Mouse (Mus musculus): Measurements from ENCODE around the gene Ap1s3. TPM values are rescaled to one million over a fixed set of nuclear protein-coding genes. Genes with fewer than 3 reads are reported as not detected.
"Not testable (repeated sequence)": the region's sequence is repeated elsewhere in the genome, so short reads cannot be mapped to it uniquely, and the experiment has no call there.

Ap1s3 gene
- polyA plus RNA-seq, 1 experiment from 2014 or later, result 0.11 TPM

- Histone ChIP-seq H3K27ac (ENCODE audit: low read length) (no peak overlapping the region), H3K4me2 (ENCODE audit: low read depth, low read length) (no peak overlapping the region), H3K4me3 (ENCODE audit: low read length) (no peak overlapping the region), H3K4me1 (ENCODE audit: control insufficient read depth, insufficient read depth, low read length) (no peaks in the 10 kb centered on the region), H3K9me3 (replicated peaks; ENCODE audit: control insufficient read depth, low read length) (no peaks in the 10 kb centered on the region), H3K27me3 (ENCODE audit: control insufficient read depth, insufficient read depth, low read length) (no peaks in the 10 kb centered on the region), H3K36me3 (ENCODE audit: control insufficient read depth, insufficient read depth) (no peaks in the 10 kb centered on the region), H3K9ac (ENCODE audit: low read length) (no peak overlapping the region)
- ATAC-seq (replicated peaks; ENCODE audit: extremely low read depth, insufficient read depth, low FRiP score), result no peak
- 57% methylated on average over 5 of the region's 5 CpGs for WGBS
Observed at GRCm38 (mm10) chr1:79629726-79630125, 42.0 kb downstream of the Ap1s3 start.

- H3K27ac ChIP-seq (ENCODE audit: low read length), result no peak overlapping the region
- no peaks in the 10 kb centered on the region for H3K9me3 ChIP-seq (replicated peaks; ENCODE audit: control insufficient read depth, low read length)
- WGBS, result 49% methylated on average over 4 of the region's 4 CpGs
- H3K36me3 ChIP-seq (ENCODE audit: control insufficient read depth, insufficient read depth), result no peaks in the 10 kb centered on the region
- H3K27me3 ChIP-seq (ENCODE audit: control insufficient read depth, insufficient read depth, low read length), result no peaks in the 10 kb centered on the region
- H3K4me2 ChIP-seq (ENCODE audit: low read depth, low read length), result no peak overlapping the region
- H3K9ac ChIP-seq (ENCODE audit: low read length), result no peak overlapping the region
- no peak for ATAC-seq (replicated peaks; ENCODE audit: extremely low read depth, insufficient read depth, low FRiP score)
- no peak overlapping the region for H3K4me3 ChIP-seq (ENCODE audit: low read length)
- no peaks in the 10 kb centered on the region for H3K4me1 ChIP-seq (ENCODE audit: control insufficient read depth, insufficient read depth, low read length)
Observed at GRCm38 (mm10) chr1:79626140-79626539, 45.6 kb downstream of the Ap1s3 start.

DNA sequence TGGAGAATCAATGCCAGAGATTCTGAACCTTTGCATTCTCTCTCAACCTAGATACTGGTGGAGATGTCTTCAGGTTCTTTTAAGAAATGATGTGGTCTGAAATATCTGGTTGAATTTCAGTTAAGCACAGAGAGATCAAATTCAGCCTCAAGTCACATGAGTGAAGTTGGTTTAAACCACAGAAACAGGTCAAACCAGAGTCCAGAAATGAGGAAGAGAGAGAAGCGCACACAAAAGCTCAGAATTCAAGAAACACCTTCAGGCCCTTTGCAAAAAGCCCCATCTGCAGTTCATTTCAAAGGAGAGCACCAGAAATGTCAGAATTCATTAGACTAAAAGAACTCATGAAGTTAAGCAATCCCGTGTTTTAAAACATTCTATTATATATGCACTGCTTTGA, 52.3 kb downstream of the Ap1s3 start:
- Histone ChIP-seq H3K4me3 (ENCODE audit: low read length) (no peak overlapping the region), H3K27me3 (ENCODE audit: control insufficient read depth, insufficient read depth, low read length) (no peaks in the 10 kb centered on the region), H3K9me3 (replicated peaks; ENCODE audit: control insufficient read depth, low read length) (0 out of 2 replicates have a peak, but pooled peaks cover 5% of the 10 kb centered on the region), H3K36me3 (ENCODE audit: control insufficient read depth, insufficient read depth) (peaks cover 5% of the 10 kb centered on the region), H3K4me1 (ENCODE audit: control insufficient read depth, insufficient read depth, low read length) (no peaks in the 10 kb centered on the region), H3K27ac (ENCODE audit: low read length) (no peak overlapping the region), H3K9ac (ENCODE audit: low read length) (no peak overlapping the region), H3K4me2 (ENCODE audit: low read depth, low read length) (no peak overlapping the region)
- WGBS, result 85% methylated on average over 2 of the region's 2 CpGs
- no peak for ATAC-seq (replicated peaks; ENCODE audit: extremely low read depth, insufficient read depth, low FRiP score)

DNA sequence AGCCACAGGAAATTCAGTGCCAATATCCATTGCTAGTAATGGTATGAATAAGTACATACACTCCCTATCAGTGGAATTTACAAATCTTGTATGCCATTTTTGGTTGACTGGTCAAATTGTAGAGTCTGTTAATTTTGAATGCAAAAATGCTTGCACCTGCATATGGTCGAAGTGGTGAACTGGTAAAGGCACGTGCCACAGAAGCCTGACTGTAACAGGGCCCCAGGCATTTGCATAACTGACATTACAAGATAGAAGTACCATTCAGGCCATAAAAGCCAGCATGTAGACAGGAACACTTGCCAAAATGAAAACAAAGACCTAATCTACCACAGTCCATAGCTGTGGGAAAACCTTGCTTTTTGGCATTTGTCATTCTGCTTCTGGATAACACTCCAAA, 55.3 kb downstream of the Ap1s3 start:
- Histone ChIP-seq H3K9me3 (replicated peaks; ENCODE audit: control insufficient read depth, low read length) (0 out of 2 replicates have a peak, but pooled peaks cover 6% of the 10 kb centered on the region), H3K4me3 (ENCODE audit: low read length) (no peak overlapping the region), H3K27me3 (ENCODE audit: control insufficient read depth, insufficient read depth, low read length) (no peaks in the 10 kb centered on the region), H3K9ac (ENCODE audit: low read length) (no peak overlapping the region), H3K27ac (ENCODE audit: low read length) (no peak overlapping the region), H3K4me2 (ENCODE audit: low read depth, low read length) (no peak overlapping the region), H3K36me3 (ENCODE audit: control insufficient read depth, insufficient read depth) (peaks cover 6% of the 10 kb centered on the region), H3K4me1 (ENCODE audit: control insufficient read depth, insufficient read depth, low read length) (no peaks in the 10 kb centered on the region)
- ATAC-seq (replicated peaks; ENCODE audit: extremely low read depth, insufficient read depth, low FRiP score), result no peak
- 75% methylated on average over 2 of the region's 2 CpGs for WGBS

DNA sequence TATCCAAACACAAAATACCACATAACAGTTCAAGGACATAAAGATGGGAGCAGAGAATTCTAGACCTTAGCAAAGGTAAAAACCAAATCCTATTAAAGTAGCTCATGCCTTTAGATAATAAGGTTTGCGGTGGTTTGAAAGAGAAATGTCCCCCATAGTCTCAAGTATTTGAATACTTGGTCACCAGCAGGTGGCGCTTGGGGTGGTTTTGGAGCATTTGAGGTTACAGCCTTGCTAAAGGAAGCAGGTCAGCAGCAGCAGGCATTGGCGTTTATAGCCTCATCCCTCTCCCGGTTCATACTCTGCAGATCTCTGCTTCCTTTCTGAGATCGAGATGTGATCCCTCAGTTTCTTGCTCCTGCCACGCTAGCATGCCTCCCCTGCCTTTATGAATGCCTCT, 57.3 kb downstream of the Ap1s3 start:
- Histone ChIP-seq H3K9me3 (replicated peaks; ENCODE audit: control insufficient read depth, low read length) (0 out of 2 replicates have a peak, but pooled peaks cover 6% of the 10 kb centered on the region), H3K27ac (ENCODE audit: low read length) (no peak overlapping the region), H3K4me1 (ENCODE audit: control insufficient read depth, insufficient read depth, low read length) (no peaks in the 10 kb centered on the region), H3K36me3 (ENCODE audit: control insufficient read depth, insufficient read depth) (peaks cover 6% of the 10 kb centered on the region), H3K4me3 (ENCODE audit: low read length) (no peak overlapping the region), H3K4me2 (ENCODE audit: low read depth, low read length) (no peak overlapping the region), H3K27me3 (ENCODE audit: control insufficient read depth, insufficient read depth, low read length) (no peaks in the 10 kb centered on the region), H3K9ac (ENCODE audit: low read length) (no peak overlapping the region)
- 94% methylated on average over 6 of the region's 6 CpGs for WGBS
- no peak for ATAC-seq (replicated peaks; ENCODE audit: extremely low read depth, insufficient read depth, low FRiP score)

GRCm38 (mm10) chr1:79611271-79611670, 60.5 kb downstream of the Ap1s3 start:
- not testable (repeated sequence) for H3K4me2 ChIP-seq (ENCODE audit: low read depth, low read length); H3K4me3 ChIP-seq (ENCODE audit: low read length); ATAC-seq (replicated peaks; ENCODE audit: extremely low read depth, insufficient read depth, low FRiP score); H3K4me1 ChIP-seq (ENCODE audit: control insufficient read depth, insufficient read depth, low read length); H3K27me3 ChIP-seq (ENCODE audit: control insufficient read depth, insufficient read depth, low read length); H3K9me3 ChIP-seq (replicated peaks; ENCODE audit: control insufficient read depth, low read length); H3K36me3 ChIP-seq (ENCODE audit: control insufficient read depth, insufficient read depth); H3K9ac ChIP-seq (ENCODE audit: low read length); H3K27ac ChIP-seq (ENCODE audit: low read length)
- WGBS, result 89% methylated on average over 5 of the region's 5 CpGs

GRCm38 (mm10) chr1:79608856-79609255, 62.9 kb downstream of the Ap1s3 start:
- WGBS, result 43% methylated on average over 5 of the region's 5 CpGs
- H3K4me1 ChIP-seq (ENCODE audit: control insufficient read depth, insufficient read depth, low read length), result not testable (repeated sequence)

GRCm38 (mm10) chr1:79602500-79602899, 69.3 kb downstream of the Ap1s3 start:
- Histone ChIP-seq H3K4me1 (ENCODE audit: control insufficient read depth, insufficient read depth, low read length) (no peaks in the 10 kb centered on the region), H3K9me3 (replicated peaks; ENCODE audit: control insufficient read depth, low read length) (0 out of 2 replicates have a peak, but pooled peaks cover 3% of the 10 kb centered on the region), H3K9ac (ENCODE audit: low read length) (no peak overlapping the region), H3K4me2 (ENCODE audit: low read depth, low read length) (no peak overlapping the region), H3K4me3 (ENCODE audit: low read length) (no peak overlapping the region), H3K36me3 (ENCODE audit: control insufficient read depth, insufficient read depth) (no peaks in the 10 kb centered on the region), H3K27me3 (ENCODE audit: control insufficient read depth, insufficient read depth, low read length) (no peaks in the 10 kb centered on the region), H3K27ac (ENCODE audit: low read length) (no peak overlapping the region)
- ATAC-seq (replicated peaks; ENCODE audit: extremely low read depth, insufficient read depth, low FRiP score), result no peak
- 57% methylated on average over 2 of the region's 2 CpGs for WGBS

More at GRCm38 (mm10) chr1:79608856-79609255, 62.9 kb downstream of the Ap1s3 start:
- not testable (repeated sequence) for H3K9ac ChIP-seq (ENCODE audit: low read length); ATAC-seq (replicated peaks; ENCODE audit: extremely low read depth, insufficient read depth, low FRiP score); H3K27ac ChIP-seq (ENCODE audit: low read length); H3K36me3 ChIP-seq (ENCODE audit: control insufficient read depth, insufficient read depth); H3K27me3 ChIP-seq (ENCODE audit: control insufficient read depth, insufficient read depth, low read length); H3K4me3 ChIP-seq (ENCODE audit: low read length); H3K9me3 ChIP-seq (replicated peaks; ENCODE audit: control insufficient read depth, low read length); H3K4me2 ChIP-seq (ENCODE audit: low read depth, low read length)

GRCm38 (mm10) chr1:79598385-79599178, 73.2 kb downstream of the Ap1s3 start:
- Histone ChIP-seq H3K9me3 (replicated peaks; ENCODE audit: control insufficient read depth, low read length) (no peaks in the 10 kb centered on the region), H3K36me3 (ENCODE audit: control insufficient read depth, insufficient read depth) (no peaks in the 10 kb centered on the region), H3K4me1 (ENCODE audit: control insufficient read depth, insufficient read depth, low read length) (no peaks in the 10 kb centered on the region), H3K4me3 (ENCODE audit: low read length) (no peak overlapping the region), H3K9ac (ENCODE audit: low read length) (no peak overlapping the region), H3K27ac (ENCODE audit: low read length) (no peak overlapping the region), H3K4me2 (ENCODE audit: low read depth, low read length) (no peak overlapping the region), H3K27me3 (ENCODE audit: control insufficient read depth, insufficient read depth, low read length) (no peaks in the 10 kb centered on the region)
- no peak for ATAC-seq (replicated peaks; ENCODE audit: extremely low read depth, insufficient read depth, low FRiP score)
- 60% methylated on average over 5 of the region's 5 CpGs for WGBS

All from heart, embryonic 16.5 days (tissue).